Mouse (Mus musculus): ENCODE results near the gene Ptov1. TPM values are rescaled to one million over a fixed set of nuclear protein-coding genes. Genes with fewer than 3 reads are reported as not detected.

The Ptov1 gene
- polyA plus RNA-seq, 1 experiment from 2014 or later, result 518 TPM

DNA sequence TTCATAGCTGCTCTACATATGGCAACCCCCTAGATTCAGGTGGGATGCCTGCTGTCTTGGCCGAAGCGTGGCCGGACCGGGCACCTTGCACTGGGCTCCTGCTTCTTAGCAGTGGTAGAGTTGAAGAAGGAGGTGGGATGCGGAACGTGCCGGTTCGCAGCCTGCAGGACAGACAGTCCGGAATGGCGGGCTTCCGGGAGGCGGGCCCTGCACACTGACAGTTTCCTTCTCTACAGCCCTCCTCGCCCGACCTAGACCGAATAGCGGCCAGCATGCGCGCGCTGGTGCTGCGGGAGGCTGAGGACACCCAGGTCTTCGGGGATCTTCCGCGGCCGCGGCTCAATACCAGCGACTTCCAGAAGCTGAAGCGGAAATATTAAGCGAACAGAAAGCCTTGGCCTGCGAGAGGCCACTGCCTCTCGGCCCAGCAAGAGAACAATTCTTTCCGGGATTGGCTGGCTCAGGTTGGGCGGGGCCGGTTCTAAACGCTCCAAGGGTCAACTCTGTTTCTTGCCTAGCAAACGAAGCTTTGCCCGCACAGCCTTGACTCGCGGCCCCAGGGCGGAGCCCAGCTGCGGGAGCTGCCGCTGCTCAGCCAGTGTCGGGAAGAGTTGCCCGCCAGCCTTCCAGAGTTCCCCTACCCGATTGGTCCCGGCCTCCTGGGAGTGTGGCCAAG, 15.1 kb downstream of the Ptov1 start:
- 3% methylated on average over 45 of the region's 45 CpGs for WGBS
- Histone ChIP-seq H3K4me3 (peak overlapping the region; percentile 35), H3K27me3 (no peaks in the 10 kb centered on the region), H3K9me3 (no peaks in the 10 kb centered on the region), H3K4me2 (peak overlapping the region; percentile 58), H3K36me3 (no peaks in the 10 kb centered on the region), H3K27ac (replicated peaks) (peak overlapping the region; percentile 87), H3K4me1 (replicated peaks) (peaks cover 63% of the 10 kb centered on the region), H3K9ac (peak overlapping the region; percentile 44)
- ATAC-seq (ENCODE audit: low FRiP score, low read depth), result no peak

DNA sequence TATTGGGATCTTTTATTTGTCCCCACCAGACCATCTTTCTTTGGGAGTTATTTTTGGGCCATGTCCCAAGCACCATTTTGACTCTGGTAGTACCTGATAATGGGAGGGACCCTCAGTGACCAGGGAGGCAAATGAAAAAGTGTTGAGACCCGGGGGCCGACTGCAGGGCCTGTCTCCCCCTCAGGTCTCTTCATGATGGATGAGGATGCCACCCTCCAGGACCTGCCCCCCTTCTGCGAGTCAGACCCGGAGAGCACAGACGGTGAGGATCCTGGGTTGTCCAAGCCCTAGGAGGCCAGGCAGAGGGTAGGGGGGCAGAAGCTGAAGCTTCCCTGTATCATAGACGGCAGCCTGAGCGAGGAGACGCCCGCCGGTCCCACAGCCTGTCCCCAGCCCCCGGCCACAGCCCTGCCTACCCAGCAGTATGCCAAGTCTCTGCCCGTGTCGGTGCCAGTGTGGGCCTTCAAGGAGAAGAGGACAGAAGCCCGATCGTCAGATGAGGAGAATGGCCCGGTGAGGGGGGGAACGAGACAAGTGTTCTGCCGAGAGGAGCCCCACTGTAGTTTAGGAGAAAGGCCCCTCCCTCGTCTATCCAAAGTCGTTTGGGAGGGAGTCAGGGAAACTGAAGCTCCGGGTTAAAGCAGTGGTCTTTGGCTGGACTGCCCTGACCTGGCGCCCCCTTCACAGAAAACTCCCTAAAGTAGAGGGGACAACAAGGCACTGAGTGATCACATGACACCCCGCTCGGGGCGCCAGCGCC, 15.8 kb downstream of the Ptov1 start:
- Histone ChIP-seq H3K9me3 (no peaks in the 10 kb centered on the region), H3K4me3 (peak overlapping the region; percentile 35), H3K9ac (peak overlapping the region; percentile 44), H3K36me3 (no peaks in the 10 kb centered on the region), H3K27ac (replicated peaks) (peak overlapping the region; percentile 87), H3K27me3 (no peaks in the 10 kb centered on the region), H3K4me2 (peak overlapping the region; percentile 58), H3K4me1 (replicated peaks) (peaks cover 62% of the 10 kb centered on the region)
- no peak for ATAC-seq (ENCODE audit: low FRiP score, low read depth)
- WGBS, result 25% methylated on average over 26 of the region's 26 CpGs

DNA sequence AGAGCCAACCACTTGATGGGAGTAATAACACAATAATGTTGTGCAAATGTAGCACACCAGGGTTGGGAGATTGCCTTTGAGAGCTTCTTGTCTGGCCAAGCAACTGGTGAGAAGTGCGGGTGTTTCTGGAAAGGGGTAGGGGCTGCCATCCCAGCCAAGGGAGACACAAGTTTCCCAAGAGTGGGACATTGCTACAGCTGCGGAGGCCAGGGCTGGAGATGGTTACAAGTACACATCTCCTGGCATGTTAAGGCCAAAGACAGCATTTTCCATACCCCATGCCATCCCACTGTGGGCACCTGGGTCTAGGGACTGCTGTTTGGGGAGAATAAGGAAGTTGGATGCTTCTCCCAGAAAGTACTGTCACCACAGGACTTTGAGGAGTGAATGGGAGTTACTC, 16.5 kb downstream of the Ptov1 start:
- H3K9ac ChIP-seq, result no peak overlapping the region
- peak overlapping the region; percentile 58; the same call in 1 of the 2 replicates for H3K4me2 ChIP-seq
- no peak overlapping the region for H3K4me3 ChIP-seq
- H3K4me1 ChIP-seq (replicated peaks), result peaks cover 56% of the 10 kb centered on the region
- ATAC-seq (ENCODE audit: low FRiP score, low read depth), result no peak
- no peaks in the 10 kb centered on the region for H3K9me3 ChIP-seq
- H3K27me3 ChIP-seq, result no peaks in the 10 kb centered on the region
- H3K36me3 ChIP-seq, result no peaks in the 10 kb centered on the region
- no peak overlapping the region for H3K27ac ChIP-seq (replicated peaks)
- WGBS, result 96% methylated on average over 2 of the region's 2 CpGs

DNA sequence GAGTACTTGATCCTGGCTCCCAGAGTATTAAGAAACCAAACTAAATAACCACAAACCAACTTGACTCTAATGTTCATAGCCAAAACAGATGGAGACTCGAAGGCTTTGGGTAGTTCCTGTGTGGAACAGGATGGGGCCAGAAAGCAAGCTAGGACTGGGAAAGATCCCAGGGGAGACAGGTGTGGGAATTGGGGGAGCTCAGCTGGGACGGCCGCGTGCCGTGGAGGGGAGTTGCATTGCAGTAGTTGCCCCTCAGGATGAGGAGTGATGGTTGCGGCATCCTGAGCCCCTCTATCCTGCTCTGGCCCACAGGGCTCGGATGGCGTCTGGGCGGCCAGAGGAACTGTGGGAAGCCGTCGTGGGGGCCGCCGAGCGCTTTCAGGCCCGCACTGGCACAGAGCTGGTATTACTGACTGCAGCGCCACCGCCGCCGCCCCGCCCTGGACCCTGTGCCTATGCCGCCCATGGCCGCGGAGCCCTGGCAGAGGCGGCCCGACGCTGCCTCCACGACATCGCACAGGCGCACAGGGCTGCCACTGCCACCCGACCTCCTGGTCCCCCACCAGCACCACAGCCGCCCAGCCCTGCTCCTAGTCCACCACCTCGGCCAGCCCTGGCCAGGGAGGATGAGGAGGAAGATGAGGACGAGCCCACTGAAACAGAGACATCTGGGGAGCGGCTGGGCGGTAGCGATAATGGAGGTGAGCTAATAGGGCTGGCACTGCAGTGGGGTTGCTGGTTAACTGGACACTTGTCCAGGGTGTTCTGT, 17.1 kb downstream of the Ptov1 start:
- no peak overlapping the region for H3K4me2 ChIP-seq
- no peaks in the 10 kb centered on the region for H3K36me3 ChIP-seq
- no peak overlapping the region for H3K4me3 ChIP-seq
- no peaks in the 10 kb centered on the region for H3K27me3 ChIP-seq
- 92% methylated on average over 36 of the region's 36 CpGs for WGBS
- H3K9me3 ChIP-seq, result no peaks in the 10 kb centered on the region
- no peak for ATAC-seq (ENCODE audit: low FRiP score, low read depth)
- peaks cover 56% of the 10 kb centered on the region for H3K4me1 ChIP-seq (replicated peaks)
- H3K27ac ChIP-seq (replicated peaks), result no peak overlapping the region
- H3K9ac ChIP-seq, result no peak overlapping the region

DNA sequence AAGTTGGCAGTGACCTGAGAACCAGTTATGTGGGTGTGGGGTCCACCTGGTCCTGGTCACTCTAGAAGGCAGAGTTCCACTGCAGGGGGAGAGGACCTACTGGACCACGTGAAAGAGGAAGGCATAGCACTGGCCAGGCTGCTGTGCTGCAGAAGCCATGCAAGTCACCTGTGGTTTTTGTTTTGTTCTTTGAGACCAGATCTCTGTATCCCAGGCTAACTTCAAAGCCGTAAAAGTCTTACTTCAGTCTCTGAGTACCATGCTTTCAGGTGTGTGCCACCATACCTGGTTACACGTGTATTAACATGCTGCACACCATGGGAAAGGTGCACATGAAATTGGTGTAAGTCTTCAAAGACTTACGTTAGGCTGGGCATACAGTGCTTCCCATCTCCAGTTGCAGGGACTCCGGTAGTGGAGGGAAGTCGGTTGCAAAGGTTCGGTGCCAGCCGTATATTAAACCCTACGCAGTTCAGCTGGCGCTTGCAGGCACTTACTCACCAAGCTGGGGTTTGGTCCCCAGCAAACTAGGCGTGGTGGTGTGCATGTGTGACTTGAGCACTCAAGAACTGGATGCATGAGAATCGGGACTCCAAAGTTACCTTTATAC, 17.9 kb downstream of the Ptov1 start:
- ATAC-seq (ENCODE audit: low FRiP score, low read depth), result no peak
- Histone ChIP-seq H3K4me3 (no peak overlapping the region), H3K9ac (no peak overlapping the region), H3K27me3 (no peaks in the 10 kb centered on the region), H3K4me2 (0 out of 2 replicates have a peak overlapping the region, but pooled peaks have one; percentile 86), H3K36me3 (no peaks in the 10 kb centered on the region), H3K9me3 (no peaks in the 10 kb centered on the region), H3K4me1 (replicated peaks) (peaks cover 60% of the 10 kb centered on the region), H3K27ac (replicated peaks) (no peak overlapping the region)
- WGBS, result 97% methylated on average over 12 of the region's 12 CpGs

DNA sequence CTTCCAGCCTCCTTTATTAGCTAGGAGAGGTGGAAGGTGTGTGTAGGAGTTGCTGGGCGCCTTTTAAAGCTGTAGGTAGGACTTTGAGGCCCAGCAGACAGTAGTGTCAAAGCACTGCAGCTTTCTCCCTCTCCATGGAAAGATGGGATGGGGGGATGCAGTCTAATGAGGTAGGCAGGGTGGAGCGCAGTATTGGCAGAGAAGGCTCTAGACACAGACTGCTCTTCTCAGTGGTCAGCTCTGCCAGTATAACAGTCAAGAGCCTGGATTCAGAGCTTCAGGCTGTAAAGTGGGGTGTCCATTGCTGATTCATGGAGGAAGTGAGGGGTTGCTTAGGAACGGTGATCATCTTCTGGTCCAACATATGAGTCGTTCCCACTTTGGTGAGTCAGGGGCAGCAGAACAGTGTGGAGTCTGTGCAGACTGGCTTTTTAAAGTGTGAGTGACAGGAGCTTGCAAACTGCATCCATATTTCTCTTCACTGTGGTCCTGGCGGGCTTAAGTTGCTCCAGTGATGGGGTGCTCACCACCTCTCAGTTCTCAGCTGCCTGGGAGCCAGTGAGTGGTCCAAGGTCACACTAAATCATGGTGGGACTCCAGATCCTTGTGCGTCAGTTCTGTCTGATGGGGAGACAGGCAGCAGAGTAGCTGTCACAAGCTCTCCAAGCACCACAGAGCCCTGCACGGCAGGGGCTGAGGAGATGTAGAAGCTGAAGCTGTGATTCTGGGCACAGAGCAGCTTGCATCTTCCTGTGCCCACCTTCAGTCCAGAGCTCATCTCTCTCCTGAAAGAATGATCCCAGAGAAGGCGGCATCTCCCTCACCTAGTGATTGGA, 18.6 kb downstream of the Ptov1 start:
- H3K27me3 ChIP-seq, result no peaks in the 10 kb centered on the region
- H3K9ac ChIP-seq, result peak overlapping the region; percentile 84
- H3K36me3 ChIP-seq, result peaks cover 4% of the 10 kb centered on the region
- H3K4me1 ChIP-seq (replicated peaks), result peaks cover 55% of the 10 kb centered on the region
- ATAC-seq (ENCODE audit: low FRiP score, low read depth), result no peak
- 80% methylated on average over 8 of the region's 8 CpGs for WGBS
- H3K4me3 ChIP-seq, result peak overlapping the region; percentile 81
- H3K4me2 ChIP-seq, result peak overlapping the region; percentile 86
- no peaks in the 10 kb centered on the region for H3K9me3 ChIP-seq
- peak overlapping the region; percentile 99 for H3K27ac ChIP-seq (replicated peaks)

DNA sequence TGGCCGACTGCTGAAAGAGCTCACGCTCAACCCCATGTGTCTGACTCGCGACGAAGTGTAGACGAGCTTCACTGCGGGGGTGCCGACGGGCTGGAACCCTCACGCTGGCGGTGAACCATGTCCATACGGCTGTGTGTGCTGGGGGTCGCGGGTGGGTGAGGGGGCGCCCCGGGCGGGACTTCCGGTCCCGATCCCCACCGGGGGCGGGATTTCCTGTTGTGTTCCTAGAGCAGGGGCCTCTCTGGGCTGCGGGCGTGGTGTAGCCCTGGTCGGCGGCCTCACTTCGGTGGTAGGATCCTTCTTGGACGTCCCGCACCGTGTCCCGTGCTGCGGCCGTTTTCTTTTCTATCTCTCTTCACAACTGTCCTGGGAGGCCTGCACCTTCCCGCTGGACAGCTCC, 19.4 kb downstream of the Ptov1 start:
- ATAC-seq (ENCODE audit: low FRiP score, low read depth), result peak; percentile 36
- H3K9ac ChIP-seq, result peak overlapping the region; percentile 84
- H3K9me3 ChIP-seq, result no peaks in the 10 kb centered on the region
- WGBS, result under 1% methylated on average over 33 of the region's 33 CpGs
- peak overlapping the region; percentile 86 for H3K4me2 ChIP-seq
- H3K4me1 ChIP-seq (replicated peaks), result peaks cover 52% of the 10 kb centered on the region
- no peaks in the 10 kb centered on the region for H3K27me3 ChIP-seq
- peaks cover 12% of the 10 kb centered on the region for H3K36me3 ChIP-seq
- H3K4me3 ChIP-seq, result peak overlapping the region; percentile 81
- peak overlapping the region; percentile 99 for H3K27ac ChIP-seq (replicated peaks)

DNA sequence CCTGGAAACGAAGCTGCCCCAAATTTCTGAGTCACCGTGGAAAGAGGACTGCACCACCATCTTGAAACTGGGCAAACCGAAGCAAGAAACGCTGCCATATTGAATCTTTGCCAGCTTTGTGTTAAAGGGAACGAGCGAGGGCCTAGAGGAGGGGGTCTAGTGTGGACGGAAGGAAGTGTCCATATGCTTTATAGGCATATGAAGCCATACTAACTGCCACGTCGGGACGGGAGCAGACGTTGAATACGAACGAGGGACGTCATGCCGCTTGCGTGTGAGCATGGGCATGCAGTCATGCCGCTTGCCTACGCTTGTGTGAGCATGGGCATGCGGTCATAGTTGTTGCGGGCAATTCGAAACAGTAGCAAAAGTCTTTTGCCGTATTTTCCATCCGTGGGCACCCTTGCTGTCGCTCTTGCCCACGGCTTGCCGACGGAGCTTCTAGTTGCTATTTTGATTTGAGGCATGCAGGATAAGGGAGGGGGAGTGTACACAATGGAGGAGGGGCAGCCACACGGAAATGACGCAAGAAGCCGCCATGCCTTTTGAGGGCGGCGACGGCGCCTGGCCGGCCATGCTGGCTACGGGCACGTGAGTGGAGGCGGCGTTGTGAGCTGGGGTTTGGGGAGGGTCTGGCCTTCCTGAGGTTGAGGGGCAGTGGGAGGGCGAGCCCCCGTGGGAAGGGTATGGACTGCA, 20.0 kb downstream of the Ptov1 start:
- Histone ChIP-seq H3K27me3 (no peaks in the 10 kb centered on the region), H3K9ac (peak overlapping the region; percentile 84), H3K4me3 (peak overlapping the region; percentile 81)

DNA sequence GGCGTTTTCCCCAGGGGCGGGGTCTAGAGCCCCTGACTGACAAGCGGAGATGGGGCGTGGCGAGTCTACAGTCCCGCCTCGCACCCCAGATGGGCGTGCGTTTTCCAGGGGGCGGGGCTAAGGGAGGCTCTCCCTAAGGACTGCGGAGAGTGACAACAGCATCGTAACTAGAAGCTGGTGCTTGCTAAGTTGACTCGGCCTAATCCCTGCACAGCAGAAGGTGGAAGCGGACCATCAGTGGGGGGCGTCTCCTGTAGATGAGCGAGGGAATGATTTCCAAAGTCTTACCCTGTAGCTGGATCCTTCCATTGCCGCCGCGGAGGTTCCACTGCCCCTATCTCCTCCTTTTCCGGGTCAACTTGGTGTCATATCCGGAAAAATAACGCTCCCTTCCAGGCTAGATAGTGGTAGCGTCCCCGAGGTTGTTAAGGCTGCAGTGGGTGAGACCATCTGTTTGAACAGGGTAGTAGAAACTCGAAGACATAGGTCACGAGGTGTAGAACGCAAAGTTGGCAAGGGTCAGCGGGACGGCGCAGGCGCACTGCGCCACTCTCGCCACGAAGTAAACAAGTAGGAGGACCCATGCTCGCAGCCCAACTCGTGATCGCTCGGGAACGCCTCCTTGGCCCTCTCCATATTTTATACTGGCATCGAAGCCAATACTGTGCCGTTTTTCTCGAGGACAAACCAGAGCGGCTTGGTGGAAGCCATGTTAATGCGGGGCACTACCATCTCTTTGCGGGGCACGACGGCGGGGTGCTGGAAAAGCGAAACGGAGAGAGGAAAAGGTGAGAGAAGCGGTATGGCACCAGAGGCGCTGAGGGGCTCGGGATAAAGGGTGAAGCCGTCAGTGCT, 20.8 kb downstream of the Ptov1 start, which contains the start of the genes Akt1s1 and Tbc1d17:
Akt1s1 (plus strand) TSS at position 431 of the 855 bp plus-strand sequence.
Tbc1d17 (minus strand) TSS at position 519 of the 855 bp plus-strand sequence.
- Histone ChIP-seq H3K27me3 (no peaks in the 10 kb centered on the region), H3K9ac (peak within 1 kb of the TSS; percentile 84), H3K36me3 (peaks cover 26% of the 10 kb centered on the region), H3K9me3 (no peaks in the 10 kb centered on the region), H3K4me2 (peak within 1 kb of the TSS; percentile 86), H3K4me3 (peak within 1 kb of the TSS; percentile 81), H3K4me1 (replicated peaks) (peaks cover 39% of the 10 kb centered on the region), H3K27ac (replicated peaks) (peak within 1 kb of the TSS; percentile 99)
- WGBS, result under 1% methylated on average over 54 of the region's 54 CpGs
- ATAC-seq (ENCODE audit: low FRiP score, low read depth), result peak; percentile 91

More for the DNA sequence above, 20.0 kb downstream of the Ptov1 start:
- Histone ChIP-seq H3K4me2 (peak overlapping the region; percentile 86), H3K27ac (replicated peaks) (peak overlapping the region; percentile 99), H3K9me3 (no peaks in the 10 kb centered on the region), H3K36me3 (peaks cover 18% of the 10 kb centered on the region), H3K4me1 (replicated peaks) (peaks cover 46% of the 10 kb centered on the region)
- peak; percentile 79 for ATAC-seq (ENCODE audit: low FRiP score, low read depth)
- under 1% methylated on average over 41 of the region's 41 CpGs for WGBS

DNA sequence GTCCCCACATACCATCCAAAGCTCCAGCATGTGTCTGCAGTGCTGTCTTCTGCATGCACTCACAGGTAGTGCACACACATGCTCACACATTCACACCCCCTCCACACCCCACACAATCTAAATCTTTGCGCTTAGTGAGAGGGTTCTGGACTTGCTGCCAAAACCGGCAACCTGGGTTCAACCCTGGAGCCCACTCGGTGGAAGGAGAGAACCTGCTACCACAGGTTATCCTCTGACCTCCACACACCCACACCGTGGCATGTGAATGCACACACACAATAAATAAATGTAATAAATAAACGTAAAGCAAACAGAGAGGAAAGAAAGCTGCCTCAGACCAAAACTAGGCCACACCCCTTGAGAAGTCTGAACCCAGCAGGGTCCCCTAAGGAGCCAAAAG, 21.8 kb downstream of the Ptov1 start:
- no peaks in the 10 kb centered on the region for H3K27me3 ChIP-seq

More for the DNA sequence above, 21.8 kb downstream of the Ptov1 start:
- Histone ChIP-seq H3K4me2 (peak overlapping the region; percentile 86), H3K9ac (peak overlapping the region; percentile 45), H3K27ac (replicated peaks) (0 out of 2 replicates have a peak overlapping the region, but pooled peaks have one; percentile 99), H3K36me3 (peaks cover 33% of the 10 kb centered on the region), H3K4me3 (peak overlapping the region; percentile 81), H3K9me3 (no peaks in the 10 kb centered on the region), H3K4me1 (replicated peaks) (peaks cover 31% of the 10 kb centered on the region)
- 79% methylated on average over 5 of the region's 5 CpGs for WGBS
- ATAC-seq (ENCODE audit: low FRiP score, low read depth), result no peak

Measured in hindbrain, embryonic 15.5 days (tissue).